Mouse (Mus musculus): ENCODE measurements around the gene Defb5.
"Not testable (repeated sequence)": the region's sequence is repeated elsewhere in the genome, so short reads cannot be mapped to it uniquely, and the experiment has no call there.

Gene Defb5

GRCm38 (mm10) chr8:19247280-19247679 is at the start of gene Defb5:
Defb5 (plus strand) TSS chr8:19247580.
- DNase-seq (ENCODE audit: low spot score) = no peak

- DNase-seq (ENCODE audit: low spot score) = no peak
Observed at GRCm38 (mm10) chr8:19225161-19225560, 22.2 kb upstream of the Defb5 start, which contains the start of gene Defb6. Defb6 (plus strand) TSS chr8:19225478.

DNA sequence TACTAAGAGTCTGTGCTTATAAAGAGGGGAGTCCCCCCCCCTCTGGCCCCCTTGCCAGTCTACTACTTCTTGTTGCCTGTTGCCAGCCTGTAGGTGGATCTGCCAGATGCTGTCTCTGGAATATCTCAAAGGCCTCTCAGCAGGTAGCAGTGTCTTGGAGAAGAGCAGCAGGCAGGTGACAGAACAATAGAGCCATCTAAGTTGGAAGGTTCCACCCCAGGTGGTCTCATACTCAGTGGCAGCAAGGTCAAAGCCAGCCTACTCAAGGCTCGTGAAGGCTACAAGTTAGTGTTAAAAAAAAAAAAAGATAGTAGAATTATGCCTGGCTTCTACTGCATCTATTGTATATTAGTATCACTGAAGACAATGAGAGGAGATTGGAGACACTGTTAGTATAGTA is 9.3 kb upstream of the Defb5 start:
- DNase-seq (ENCODE audit: low spot score) = no peak

DNA sequence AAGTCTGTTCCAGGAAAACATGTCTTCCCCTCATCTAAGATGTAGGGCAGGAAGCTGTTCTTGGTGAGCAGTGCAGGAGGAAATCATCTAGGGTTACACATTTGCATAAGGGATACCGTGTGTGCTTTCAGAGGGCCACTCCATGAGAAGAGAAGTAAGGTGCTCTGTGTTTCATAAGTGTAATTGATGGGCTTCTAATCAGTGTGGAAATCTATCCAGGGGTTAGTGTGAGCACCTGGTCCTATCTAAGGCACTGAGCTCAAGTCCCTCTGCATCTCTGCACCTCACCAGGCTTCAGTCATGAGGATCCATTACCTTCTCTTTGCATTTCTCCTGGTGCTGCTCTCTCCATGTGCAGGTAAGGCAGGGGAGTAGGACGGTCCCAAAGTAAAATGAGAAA is 7.8 kb upstream of the Defb5 start, which contains the start of gene Defb46:
Gene Defb46, plus strand, starts transcription at position 301 of the 400 bp plus-strand sequence.
- DNase-seq (ENCODE audit: low spot score) = no peak

GRCm38 (mm10) chr8:19258136-19258535 is 10.8 kb downstream of the Defb5 start:
- DNase-seq (ENCODE audit: low spot score) = no peak

- DNase-seq (ENCODE audit: low spot score) = no peak
Observed at GRCm38 (mm10) chr8:19259667-19260066, 12.3 kb downstream of the Defb5 start.

DNA sequence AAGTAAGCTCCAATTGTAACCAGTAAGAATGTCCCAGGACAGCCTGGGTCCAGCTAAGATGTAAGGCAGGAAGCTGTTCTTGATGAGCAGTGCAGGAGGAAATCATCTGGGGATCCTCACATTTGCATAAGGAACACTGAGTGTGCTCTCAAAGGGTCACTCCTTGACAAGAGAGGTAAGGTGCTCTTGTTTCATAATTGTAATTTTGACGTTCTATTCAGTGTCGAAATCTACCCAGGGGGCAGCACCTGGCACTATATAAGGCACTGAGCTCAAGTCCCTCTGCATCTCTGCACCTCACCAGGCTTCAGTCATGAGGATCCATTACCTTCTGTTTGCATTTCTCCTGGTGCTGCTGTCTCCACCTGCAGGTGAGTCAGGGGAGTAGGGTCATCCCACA is 45.7 kb downstream of the Defb5 start, which contains the start of gene Defb3:
Gene Defb3, plus strand, starts transcription at position 301 of the 400 bp plus-strand sequence.
- DNase-seq (ENCODE audit: low spot score) = not testable (repeated sequence)

- DNase-seq (ENCODE audit: low spot score) = not testable (repeated sequence)
Observed at GRCm38 (mm10) chr8:19298361-19298760, 51.0 kb downstream of the Defb5 start.
